Mouse (Mus musculus): ENCODE measurements around the gene Klk1. TPM values are rescaled to one million over a fixed set of nuclear protein-coding genes. Genes with fewer than 3 reads are reported as not detected.
A peak's percentile ranks its signal among the peaks of the same experiment; 100 is the strongest.
"Not testable (repeated sequence)": the region's sequence is repeated elsewhere in the genome, so short reads cannot be mapped to it uniquely, and the experiment has no call there.

Gene Klk1
- polyA plus RNA-seq, 1 experiment from 2014 or later = not detected

GRCm38 (mm10) chr7:44221601-44222000 is 3.6 kb upstream of the Klk1 start:
- H3K27ac ChIP-seq (ENCODE audit: low read depth, low read length); H3K4me2 ChIP-seq; H3K36me3 ChIP-seq (ENCODE audit: control insufficient read depth, insufficient read depth, low read length); H3K27me3 ChIP-seq (replicated peaks; ENCODE audit: control insufficient read depth, insufficient read depth, low read length); H3K4me1 ChIP-seq (replicated peaks; ENCODE audit: control insufficient read depth, insufficient read depth, low read length); H3K9ac ChIP-seq (ENCODE audit: low read depth, low read length); ATAC-seq (replicated peaks; ENCODE audit: low FRiP score); H3K4me3 ChIP-seq (ENCODE audit: low read depth, low read length); DNase-seq (ENCODE audit: low spot score); H3K9me3 ChIP-seq (ENCODE audit: control insufficient read depth, low read length): not testable (repeated sequence)
- WGBS = 54% methylated on average over 8 of the region's 10 CpGs

GRCm38 (mm10) chr7:44222335-44222734 is 2.8 kb upstream of the Klk1 start:
- not testable (repeated sequence) for DNase-seq (ENCODE audit: low spot score); H3K4me1 ChIP-seq (replicated peaks; ENCODE audit: control insufficient read depth, insufficient read depth, low read length); H3K4me2 ChIP-seq; H3K27ac ChIP-seq (ENCODE audit: low read depth, low read length); H3K9me3 ChIP-seq (ENCODE audit: control insufficient read depth, low read length); ATAC-seq (replicated peaks; ENCODE audit: low FRiP score); H3K36me3 ChIP-seq (ENCODE audit: control insufficient read depth, insufficient read depth, low read length); H3K27me3 ChIP-seq (replicated peaks; ENCODE audit: control insufficient read depth, insufficient read depth, low read length); H3K4me3 ChIP-seq (ENCODE audit: low read depth, low read length); H3K9ac ChIP-seq (ENCODE audit: low read depth, low read length)
- 54% methylated on average over 6 of the region's 6 CpGs for WGBS

GRCm38 (mm10) chr7:44235909-44236308 is 10.7 kb downstream of the Klk1 start, which contains the start of gene Gm36864:
Gm36864 (plus strand) TSS chr7:44236177.
- WGBS = 73% methylated on average over 3 of the region's 3 CpGs
- 0 out of 2 replicates have a peak, but pooled peaks cover 3% of the 10 kb centered on the region for H3K4me1 ChIP-seq (replicated peaks; ENCODE audit: control insufficient read depth, insufficient read depth, low read length)
- no peak within 1 kb of the TSS for H3K9ac ChIP-seq (ENCODE audit: low read depth, low read length)
- no peak within 1 kb of the TSS for H3K4me3 ChIP-seq (ENCODE audit: low read depth, low read length)
- DNase-seq (ENCODE audit: low spot score) (no peak), ATAC-seq (replicated peaks; ENCODE audit: low FRiP score) (no peak)
- no peak within 1 kb of the TSS for H3K4me2 ChIP-seq
- H3K27me3 ChIP-seq (replicated peaks; ENCODE audit: control insufficient read depth, insufficient read depth, low read length) = no peaks in the 10 kb centered on the region
- no peak within 1 kb of the TSS for H3K27ac ChIP-seq (ENCODE audit: low read depth, low read length)
- no peaks in the 10 kb centered on the region for H3K9me3 ChIP-seq (ENCODE audit: control insufficient read depth, low read length)
- no peaks in the 10 kb centered on the region for H3K36me3 ChIP-seq (ENCODE audit: control insufficient read depth, insufficient read depth, low read length)

- Histone ChIP-seq H3K27me3 (replicated peaks; ENCODE audit: control insufficient read depth, insufficient read depth, low read length) (no peaks in the 10 kb centered on the region), H3K9ac (ENCODE audit: low read depth, low read length) (no peak overlapping the region), H3K4me1 (replicated peaks; ENCODE audit: control insufficient read depth, insufficient read depth, low read length) (0 out of 2 replicates have a peak, but pooled peaks cover 3% of the 10 kb centered on the region), H3K36me3 (ENCODE audit: control insufficient read depth, insufficient read depth, low read length) (no peaks in the 10 kb centered on the region), H3K4me3 (ENCODE audit: low read depth, low read length) (no peak overlapping the region), H3K4me2 (no peak overlapping the region), H3K9me3 (ENCODE audit: control insufficient read depth, low read length) (no peaks in the 10 kb centered on the region), H3K27ac (ENCODE audit: low read depth, low read length) (no peak overlapping the region)
- WGBS = 34% methylated on average over 2 of the region's 2 CpGs
- ATAC-seq (replicated peaks; ENCODE audit: low FRiP score) = no peak
- DNase-seq (ENCODE audit: low spot score) = no peak
Observed at GRCm38 (mm10) chr7:44239913-44240312, 14.8 kb downstream of the Klk1 start.

GRCm38 (mm10) chr7:44240712-44241111 is 15.6 kb downstream of the Klk1 start:
- ATAC-seq (replicated peaks; ENCODE audit: low FRiP score) (no peak), DNase-seq (ENCODE audit: low spot score) (no peak)
- H3K9me3 ChIP-seq (ENCODE audit: control insufficient read depth, low read length) = no peaks in the 10 kb centered on the region
- no peak overlapping the region for H3K4me3 ChIP-seq (ENCODE audit: low read depth, low read length)
- peaks cover 10% of the 10 kb centered on the region for H3K4me1 ChIP-seq (replicated peaks; ENCODE audit: control insufficient read depth, insufficient read depth, low read length)
- H3K36me3 ChIP-seq (ENCODE audit: control insufficient read depth, insufficient read depth, low read length) = no peaks in the 10 kb centered on the region
- no peak overlapping the region for H3K4me2 ChIP-seq
- H3K27ac ChIP-seq (ENCODE audit: low read depth, low read length) = no peak overlapping the region
- no peaks in the 10 kb centered on the region for H3K27me3 ChIP-seq (replicated peaks; ENCODE audit: control insufficient read depth, insufficient read depth, low read length)
- 44% methylated on average over 1 of the region's 1 CpGs for WGBS
- no peak overlapping the region for H3K9ac ChIP-seq (ENCODE audit: low read depth, low read length)

- Histone ChIP-seq H3K4me2 (no peak overlapping the region), H3K4me3 (ENCODE audit: low read depth, low read length) (no peak overlapping the region), H3K27ac (ENCODE audit: low read depth, low read length) (no peak overlapping the region), H3K9me3 (ENCODE audit: control insufficient read depth, low read length) (no peaks in the 10 kb centered on the region), H3K4me1 (replicated peaks; ENCODE audit: control insufficient read depth, insufficient read depth, low read length) (peaks cover 10% of the 10 kb centered on the region), H3K9ac (ENCODE audit: low read depth, low read length) (no peak overlapping the region), H3K27me3 (replicated peaks; ENCODE audit: control insufficient read depth, insufficient read depth, low read length) (no peaks in the 10 kb centered on the region), H3K36me3 (ENCODE audit: control insufficient read depth, insufficient read depth, low read length) (no peaks in the 10 kb centered on the region)
- 57% methylated on average over 2 of the region's 2 CpGs for WGBS
- ATAC-seq (replicated peaks; ENCODE audit: low FRiP score) = no peak
- DNase-seq (ENCODE audit: low spot score) = no peak
Observed at GRCm38 (mm10) chr7:44241163-44241562, 16.0 kb downstream of the Klk1 start.

GRCm38 (mm10) chr7:44244080-44244479 is 18.9 kb downstream of the Klk1 start:
- no peak overlapping the region for H3K4me2 ChIP-seq
- no peaks in the 10 kb centered on the region for H3K9me3 ChIP-seq (ENCODE audit: control insufficient read depth, low read length)
- no peak overlapping the region for H3K27ac ChIP-seq (ENCODE audit: low read depth, low read length)
- H3K36me3 ChIP-seq (ENCODE audit: control insufficient read depth, insufficient read depth, low read length) = peaks cover 6% of the 10 kb centered on the region
- WGBS = 41% methylated on average over 1 of the region's 1 CpGs
- H3K4me1 ChIP-seq (replicated peaks; ENCODE audit: control insufficient read depth, insufficient read depth, low read length) = peaks cover 23% of the 10 kb centered on the region
- DNase-seq (ENCODE audit: low spot score) = no peak
- no peak overlapping the region for H3K4me3 ChIP-seq (ENCODE audit: low read depth, low read length)
- ATAC-seq (replicated peaks; ENCODE audit: low FRiP score) = no peak
- H3K9ac ChIP-seq (ENCODE audit: low read depth, low read length) = no peak overlapping the region
- H3K27me3 ChIP-seq (replicated peaks; ENCODE audit: control insufficient read depth, insufficient read depth, low read length) = no peaks in the 10 kb centered on the region

- H3K4me3 ChIP-seq (ENCODE audit: low read depth, low read length) = peak within 1 kb of the TSS; percentile 96
- peaks cover 20% of the 10 kb centered on the region for H3K4me1 ChIP-seq (replicated peaks; ENCODE audit: control insufficient read depth, insufficient read depth, low read length)
- peak; percentile 85 for ATAC-seq (replicated peaks; ENCODE audit: low FRiP score)
- peak within 1 kb of the TSS; percentile 97 for H3K9ac ChIP-seq (ENCODE audit: low read depth, low read length)
- H3K27me3 ChIP-seq (replicated peaks; ENCODE audit: control insufficient read depth, insufficient read depth, low read length) = no peaks in the 10 kb centered on the region
- peaks cover 26% of the 10 kb centered on the region for H3K36me3 ChIP-seq (ENCODE audit: control insufficient read depth, insufficient read depth, low read length)
- peak within 1 kb of the TSS; percentile 96 for H3K27ac ChIP-seq (ENCODE audit: low read depth, low read length)
- under 1% methylated on average over 62 of the region's 62 CpGs for WGBS
- peak; percentile 88 for DNase-seq (ENCODE audit: low spot score)
- H3K9me3 ChIP-seq (ENCODE audit: control insufficient read depth, low read length) = no peaks in the 10 kb centered on the region
- H3K4me2 ChIP-seq = peak within 1 kb of the TSS; percentile 90
Observed at GRCm38 (mm10) chr7:44246055-44246983, 21.2 kb downstream of the Klk1 start, which contains the start of the genes 1700028J19Rik and 2410002F23Rik. 1700028J19Rik (minus strand) TSS chr7:44246695. 2410002F23Rik (plus strand) TSS chr7:44246722.

Data from liver, embryonic 11.5 days (tissue).